Comparison of ENCODE assay signal across 8 mouse cellular contexts in the genomic region with DNA sequence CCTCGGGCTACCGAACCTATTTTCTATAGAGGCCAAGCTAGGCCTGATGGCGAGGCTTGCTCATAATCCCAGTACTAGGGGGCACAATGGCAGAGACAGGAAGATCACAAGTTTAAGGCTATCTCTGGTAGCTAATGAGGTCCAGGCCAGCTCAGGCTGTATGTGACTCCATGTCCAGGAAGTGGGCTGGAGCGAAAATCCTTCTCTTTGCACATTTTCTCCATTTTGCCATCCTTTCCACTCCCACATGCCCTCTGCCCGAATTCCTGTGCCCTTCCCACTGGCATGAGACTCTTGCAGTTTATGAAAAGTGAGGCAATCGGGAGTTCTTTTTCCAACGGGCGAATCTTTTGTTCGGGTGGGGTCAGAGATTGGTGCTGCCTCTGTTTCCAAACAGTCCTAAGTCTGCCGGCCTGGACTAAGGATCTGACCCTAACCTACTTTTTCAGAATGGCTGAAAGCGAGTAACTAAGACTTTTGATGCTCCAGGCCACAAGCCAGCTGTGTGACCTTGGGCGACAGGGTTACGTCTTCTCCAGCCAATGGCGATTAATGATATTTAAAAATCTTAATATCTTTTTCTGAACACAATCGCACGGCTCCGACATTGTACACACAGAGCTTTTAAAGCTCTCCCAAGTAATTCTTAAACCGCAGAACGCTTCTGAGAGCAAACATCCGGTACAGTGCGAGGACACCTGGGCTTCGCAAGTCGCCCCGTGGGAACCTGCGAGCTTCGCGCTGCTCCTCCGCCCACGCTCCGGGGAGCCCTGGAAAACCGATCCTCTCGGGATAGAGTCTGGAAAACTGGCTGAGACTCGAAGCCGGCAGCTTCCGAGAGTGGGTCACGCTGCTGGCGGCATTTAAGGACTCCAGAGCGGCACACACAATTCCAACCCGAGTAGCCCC. TPM values are rescaled to one million over a fixed set of nuclear protein-coding genes. Genes with fewer than 3 reads are reported as not detected.
DNase-seq lines count a peak whose midpoint lies in the region; ATAC-seq and TF ChIP-seq lines count a peak whose summit lies in the region.

No protein-coding gene starts in this region.

- intact Hi-C loops in left cerebral cortex, postnatal 14 days (cut with DNase I): no loop called here

- no peaks in the 10 kb centered on the region for H3K9me3 ChIP-seq in forebrain, embryonic 12.5 days
- no peaks in the 10 kb centered on the region for H3K9me3 ChIP-seq in kidney, embryonic 16.5 days (ENCODE audit: low read length)
- no peaks in the 10 kb centered on the region for H3K9me3 ChIP-seq in midbrain, embryonic 13.5 days

- 7% methylated on average over 39 of the region's 39 CpGs for WGBS in liver, adult 2 months
- WGBS in forebrain, embryonic 12.5 days: 17% methylated on average over 39 of the region's 39 CpGs
- 16% methylated on average over 39 of the region's 39 CpGs for WGBS in kidney, embryonic 16.5 days
- 19% methylated on average over 39 of the region's 39 CpGs for WGBS in midbrain, embryonic 13.5 days

- no peaks in the 10 kb centered on the region for H3K27me3 ChIP-seq in liver, adult 2 months (ENCODE audit: control insufficient read depth, insufficient read depth, low read length)
- H3K27me3 ChIP-seq in forebrain, embryonic 12.5 days: no peaks in the 10 kb centered on the region
- H3K27me3 ChIP-seq in kidney, embryonic 16.5 days (ENCODE audit: insufficient read depth, low read length): no peaks in the 10 kb centered on the region
- H3K27me3 ChIP-seq in midbrain, embryonic 13.5 days: peaks cover 2% of the 10 kb centered on the region; the same call in 1 of the 2 replicates

- no peak for TF ChIP-seq CTCF in liver, adult 2 months (IDR thresholded peaks at IDR 0.05; ENCODE audit: low read depth, low read length)

- peaks cover 15% of the 10 kb centered on the region for H3K79me2 ChIP-seq in liver, adult 2 months (ENCODE audit: control insufficient read depth, insufficient read depth, low read length)

- H3K4me3 ChIP-seq in liver, adult 2 months (ENCODE audit: insufficient read depth, low read depth, low read length): peak overlapping the region; percentile 80
- peak overlapping the region; percentile 61 for H3K4me3 ChIP-seq in forebrain, embryonic 12.5 days (replicated peaks)
- peak overlapping the region; percentile 85 for H3K4me3 ChIP-seq in kidney, embryonic 16.5 days (ENCODE audit: low read length)
- H3K4me3 ChIP-seq in midbrain, embryonic 13.5 days (replicated peaks): peak overlapping the region; percentile 82

- no peak; the same call in 1 of the 2 replicates for ATAC-seq in forebrain, embryonic 12.5 days (ENCODE audit: low FRiP score)
- ATAC-seq in kidney, embryonic 16.5 days (ENCODE audit: low FRiP score, low TSS enrichment): peak; percentile 39; the same call in 1 of the 2 replicates
- no peak; the same call in 1 of the 2 replicates for ATAC-seq in midbrain, embryonic 13.5 days

- no peaks in the 10 kb centered on the region for H3K36me3 ChIP-seq in liver, adult 2 months (ENCODE audit: control insufficient read depth, insufficient read depth, low read length)
- H3K36me3 ChIP-seq in forebrain, embryonic 12.5 days (replicated peaks): no peaks in the 10 kb centered on the region
- H3K36me3 ChIP-seq in kidney, embryonic 16.5 days (ENCODE audit: insufficient read depth, low read length): no peaks in the 10 kb centered on the region
- H3K36me3 ChIP-seq in midbrain, embryonic 13.5 days: no peaks in the 10 kb centered on the region

- H3K4me2 ChIP-seq in forebrain, embryonic 12.5 days: peak overlapping the region; percentile 88
- H3K4me2 ChIP-seq in kidney, embryonic 16.5 days (replicated peaks; ENCODE audit: low read depth, low read length): peak overlapping the region; percentile 91
- peak overlapping the region; percentile 90 for H3K4me2 ChIP-seq in midbrain, embryonic 13.5 days (replicated peaks)

- peak overlapping the region; percentile 77 for H3K9ac ChIP-seq in liver, adult 2 months (ENCODE audit: low read depth, low read length)
- peak overlapping the region; percentile 85 for H3K9ac ChIP-seq in forebrain, embryonic 12.5 days
- H3K9ac ChIP-seq in kidney, embryonic 16.5 days (replicated peaks; ENCODE audit: low read length): peak overlapping the region; percentile 89
- H3K9ac ChIP-seq in midbrain, embryonic 13.5 days (replicated peaks): peak overlapping the region; percentile 87

- H3K4me1 ChIP-seq in liver, adult 2 months (ENCODE audit: control insufficient read depth, insufficient read depth, low read length): peaks cover 6% of the 10 kb centered on the region
- H3K4me1 ChIP-seq in forebrain, embryonic 12.5 days: peaks cover 18% of the 10 kb centered on the region
- peaks cover 33% of the 10 kb centered on the region for H3K4me1 ChIP-seq in kidney, embryonic 16.5 days (ENCODE audit: insufficient read depth, low read length)
- H3K4me1 ChIP-seq in midbrain, embryonic 13.5 days (replicated peaks): peaks cover 28% of the 10 kb centered on the region

- H3K27ac ChIP-seq in liver, adult 2 months (replicated peaks; ENCODE audit: insufficient read depth, low read depth, low read length): peak overlapping the region; percentile 97
- H3K27ac ChIP-seq in forebrain, embryonic 12.5 days: peak overlapping the region; percentile 92
- H3K27ac ChIP-seq in kidney, embryonic 16.5 days (ENCODE audit: low read length): peak overlapping the region; percentile 95
- peak overlapping the region; percentile 86 for H3K27ac ChIP-seq in midbrain, embryonic 13.5 days

- no peak for TF ChIP-seq POLR2A in liver, adult 2 months (IDR thresholded peaks at IDR 0.05; ENCODE audit: extremely low read depth, insufficient read depth, low read length)

- DNase-seq in liver, adult 2 months (ENCODE audit: extremely low read depth, low read depth, low spot score): peak; percentile 92
- DNase-seq in liver: no peak
- peak; percentile 66 for DNase-seq in adrenal gland, postnatal 10 days
- peak; percentile 77 to 83 for DNase-seq in thymus, postnatal 10 days (ENCODE audit: low spot score in 2 of 2)
- DNase-seq in left cerebral cortex, postnatal 14 days (ENCODE audit: low spot score in 2 of 2): no peak

RNA-seq across cellular contexts. Expression of a gene that starts 0.8 kb away (rescaled TPM):
- total RNA-seq in liver, adult 2 months (2014; rRNA removed): 6.6 and 7.1 TPM in 2 replicates
- 2.7 and 2.9 TPM in 2 replicates for polyA plus RNA-seq in liver, adult 2 months (2012; rRNA removed)
- total RNA-seq in adrenal gland, postnatal 10 days (2021): 10 to 100 TPM; 22.3 to 24.7 TPM
- 9.2 TPM in 2 replicates for polyA plus RNA-seq in forebrain, embryonic 12.5 days (2016; fragmentation: Nextera tagmentation; extraction: Ambion mirVana)
- 7.7 and 8.0 TPM in 2 replicates for polyA plus RNA-seq in kidney, embryonic 16.5 days (2015; fragmentation: Nextera tagmentation; extraction: Ambion mirVana)
- polyA plus RNA-seq in midbrain, embryonic 13.5 days (2015; fragmentation: Nextera tagmentation; extraction: Ambion mirVana): 8.3 and 9.3 TPM in 2 replicates
- 10 to 100 TPM; 12.8 to 13.5 TPM for total RNA-seq in left cerebral cortex, postnatal 14 days (2021)

Comparison
In these comparisons a context has a peak if more than half of its experiments do, and no peak if none do; other contexts are left out.
1. DNase-seq: peak in liver, adult 2 months (single experiment), adrenal gland, postnatal 10 days (single experiment) and thymus, postnatal 10 days (2 of 2); none in liver (single experiment) and left cerebral cortex, postnatal 14 days (0 of 2).
2. Peak in every context shown above with its lines, with median percentiles within 50 percentile points of each other: H3K27ac ChIP-seq, H3K4me3 ChIP-seq, H3K9ac ChIP-seq and H3K4me2 ChIP-seq.